Mouse (Mus musculus): ENCODE data around the gene Ttc19.

GRCm38 (mm10) chr11:62294121-62294520 is 12.8 kb downstream of the Ttc19 start:
- TF ChIP-seq CTCF (IDR thresholded peaks at IDR 0.05; ENCODE audit: low read depth, low read length) (no peak), POLR2A (IDR thresholded peaks at IDR 0.05; ENCODE audit: extremely low read depth, insufficient read depth, low read length) (no peak)

Data from liver, adult 2 months (tissue).